Mouse (Mus musculus): ENCODE measurements around the gene Cyyr1.

GRCm38 (mm10) chr16:85587573-85588226 lies 34.5 kb upstream of the Cyyr1 start:
- TF ChIP-seq TAL1 (IDR thresholded peaks at IDR 0.05; ENCODE audit: low read length): no peak
- TF ChIP-seq GATA1 (IDR thresholded peaks at IDR 0.05; ENCODE audit: low read length): no peak
